Mouse (Mus musculus) A20 (cell line): Measurements from ENCODE around the gene Grik3.

ENCODE experiments used
- DNase-seq: peaks from one replicate; pipeline ENCODE4 v3.0.0-alpha.2; 2011; ENCODE audit warnings: low read depth, low spot score

Grik3 gene

GRCm38 (mm10) chr4:125718429-125719140 lies 228.1 kb downstream of the Grik3 start:
- no peak for DNase-seq

DNA sequence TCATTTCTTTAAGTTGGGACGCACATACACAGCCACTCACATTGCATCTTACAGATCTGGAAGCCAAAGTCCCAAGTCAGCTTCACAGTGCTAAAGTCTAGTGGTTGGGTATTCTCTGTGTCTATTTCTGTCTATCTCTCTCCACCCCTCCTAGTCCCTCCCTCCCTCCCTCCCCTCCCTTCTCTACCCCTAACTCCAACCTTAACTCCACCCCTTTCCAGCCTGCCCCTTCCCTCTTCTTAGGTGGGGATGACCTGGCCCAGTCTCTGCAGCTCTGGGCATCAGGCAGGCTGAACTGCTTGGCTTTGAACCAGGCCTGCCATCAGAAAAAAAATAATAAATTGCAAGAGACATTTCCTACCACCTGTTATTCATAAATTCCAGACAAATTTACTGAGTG lies 235.7 kb downstream of the Grik3 start:
- DNase-seq: no peak

DNA sequence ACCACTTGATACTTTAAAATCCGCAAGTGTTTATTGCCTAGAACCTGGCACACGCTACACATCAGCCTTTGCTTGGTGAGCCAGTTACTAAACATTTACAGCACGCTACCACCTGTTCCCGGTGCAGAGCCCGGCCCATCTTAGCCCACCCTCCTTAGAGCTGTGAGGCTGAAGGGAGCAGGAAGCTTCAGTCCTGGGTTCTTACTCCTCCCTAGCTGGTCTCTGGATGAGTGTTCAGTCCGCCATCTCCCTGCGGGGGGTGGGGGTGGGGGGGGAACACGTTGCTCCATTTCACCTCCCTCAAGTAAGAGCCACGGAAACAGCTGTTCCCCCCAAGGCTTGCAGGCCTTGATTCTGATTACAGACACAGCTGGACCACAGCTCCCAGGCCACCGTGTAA lies 236.5 kb downstream of the Grik3 start:
- no peak for DNase-seq

- no peak for DNase-seq
Observed at GRCm38 (mm10) chr4:125727626-125728025, 237.1 kb downstream of the Grik3 start.

DNA sequence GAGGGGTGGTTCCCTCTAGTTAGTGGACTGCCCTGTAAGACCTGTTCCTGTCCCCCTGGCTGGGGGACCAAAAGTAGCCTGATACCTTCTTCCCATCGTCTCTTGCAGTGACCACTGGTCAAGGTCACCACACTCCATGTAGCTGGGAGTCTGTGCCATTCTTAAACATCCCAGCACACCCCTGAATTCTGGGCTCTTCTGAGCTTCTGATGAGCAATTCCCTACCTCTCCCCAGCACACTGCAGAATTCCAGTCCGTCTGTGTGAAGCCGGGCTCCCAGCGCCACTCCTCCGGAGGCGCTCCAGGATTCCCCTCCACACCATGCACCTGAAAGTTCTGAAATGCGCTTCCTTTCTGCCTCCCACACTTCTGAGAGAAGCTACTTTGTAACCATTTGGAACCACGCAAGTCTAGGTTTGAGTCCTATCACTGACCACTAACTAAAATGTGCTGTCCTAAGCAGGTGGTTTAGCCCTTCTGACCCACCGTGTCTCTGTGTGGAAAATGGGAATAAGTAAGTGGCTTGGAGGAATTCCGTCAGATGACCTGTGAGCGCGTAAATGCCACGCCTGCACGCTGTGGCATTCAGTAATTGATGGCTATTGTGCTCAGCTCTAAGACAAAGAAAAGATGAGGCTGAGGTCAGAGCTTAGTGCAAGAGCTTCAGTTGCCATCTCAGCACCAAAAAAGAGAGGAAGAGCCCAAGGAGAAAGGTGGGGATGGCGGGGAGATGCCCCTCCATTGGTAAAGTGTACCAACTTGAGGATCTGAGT lies 237.8 kb downstream of the Grik3 start:
- DNase-seq: no peak

GRCm38 (mm10) chr4:125729305-125730220 lies 239.1 kb downstream of the Grik3 start:
- DNase-seq: no peak

GRCm38 (mm10) chr4:125730751-125731150 lies 240.3 kb downstream of the Grik3 start:
- DNase-seq: no peak

DNA sequence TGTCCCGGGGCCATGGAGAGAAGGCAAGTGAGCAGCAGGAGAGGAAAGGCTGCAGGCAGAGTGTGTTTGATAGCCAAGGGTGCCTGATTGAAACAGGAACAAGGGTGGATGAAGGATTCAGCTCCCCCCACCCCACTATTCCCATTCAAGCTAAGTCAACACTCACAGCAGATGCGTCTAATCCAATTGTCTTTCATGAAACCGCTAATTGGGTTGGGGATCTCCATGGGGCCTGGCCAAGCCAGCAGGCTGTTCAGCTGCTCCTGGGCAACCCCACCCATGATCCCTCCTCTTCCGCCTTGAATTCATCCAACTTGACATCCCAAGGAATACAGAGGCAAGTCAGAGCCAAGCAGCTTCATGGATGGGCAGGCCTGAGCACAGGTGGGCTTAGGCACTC lies 246.3 kb downstream of the Grik3 start:
- no peak for DNase-seq

DNA sequence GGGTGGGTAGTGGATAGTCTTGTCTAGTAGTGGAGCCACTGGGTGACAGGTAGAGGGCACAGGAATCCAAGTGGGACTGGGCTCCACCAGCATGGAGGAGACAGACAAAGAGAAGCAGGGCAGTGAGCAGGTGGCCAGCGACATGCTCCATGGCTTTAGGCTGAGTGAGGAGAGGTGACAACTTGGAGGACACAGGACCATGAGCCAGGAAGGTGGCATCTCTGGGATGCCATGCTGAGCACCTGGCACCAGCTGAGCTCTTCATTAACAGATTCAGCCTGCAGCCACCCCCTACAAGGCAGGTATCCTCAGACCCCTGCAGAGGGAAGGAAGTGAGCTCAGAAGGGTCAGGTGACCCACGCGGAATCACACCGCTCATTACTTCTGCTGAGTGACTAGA lies 248.3 kb downstream of the Grik3 start:
- no peak for DNase-seq

DNA sequence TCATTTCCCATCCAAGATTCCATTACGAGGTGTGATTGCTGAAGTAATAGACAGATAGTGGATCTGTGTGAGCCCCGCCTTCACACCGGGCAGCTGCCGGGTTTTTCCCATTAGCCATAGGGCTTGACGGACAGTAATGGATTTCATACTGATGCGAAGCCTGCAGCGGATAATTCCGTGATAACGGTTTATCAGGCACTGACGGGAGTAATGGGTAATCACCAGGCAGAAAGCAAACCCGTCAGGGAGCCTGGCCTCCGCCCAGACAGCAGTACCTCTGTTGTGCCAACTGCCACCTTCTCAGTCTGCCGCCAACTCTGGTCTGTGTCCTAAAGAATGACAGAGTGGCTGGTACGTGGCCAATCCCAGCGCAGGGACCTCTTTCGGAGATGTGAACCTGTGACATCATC lies 251.7 kb downstream of the Grik3 start:
- DNase-seq: no peak

GRCm38 (mm10) chr4:125745902-125746301 lies 255.4 kb downstream of the Grik3 start:
- no peak for DNase-seq

GRCm38 (mm10) chr4:125756393-125756792 lies 265.9 kb downstream of the Grik3 start:
- no peak for DNase-seq

DNA sequence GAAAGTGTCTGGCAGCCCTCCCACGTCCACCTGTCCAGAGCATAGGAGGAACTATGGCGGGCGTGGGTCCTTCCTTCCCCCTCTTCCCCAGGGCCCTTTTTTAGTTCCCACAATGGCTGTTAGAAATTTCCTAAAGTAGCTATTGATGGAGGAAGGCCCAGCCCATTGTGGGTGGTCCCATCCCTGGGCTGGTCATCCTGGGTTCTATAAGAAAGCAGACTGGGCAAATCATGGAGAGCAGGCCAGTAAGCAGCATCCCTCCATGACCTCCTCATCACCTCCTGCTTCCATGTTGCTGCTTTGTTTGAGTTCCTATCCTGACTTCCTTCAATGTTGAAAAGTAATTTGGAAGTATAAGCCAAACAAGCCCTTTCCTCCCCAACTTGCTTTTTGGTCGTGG lies 269.8 kb downstream of the Grik3 start:
- no peak for DNase-seq

- DNase-seq: no peak
Observed at GRCm38 (mm10) chr4:125763056-125763455, 272.6 kb downstream of the Grik3 start.
